Mouse (Mus musculus): Measurements from ENCODE around the gene Cftr. TPM values are rescaled to one million over a fixed set of nuclear protein-coding genes. Genes with fewer than 3 reads are reported as not detected.

Cftr gene
- polyA plus RNA-seq, 1 experiment from 2014 or later: 0.09 TPM

GRCm38 (mm10) chr6:18344272-18344671, 173.8 kb downstream of the Cftr start:
- WGBS: 88% methylated on average over 2 of the region's 2 CpGs
- Histone ChIP-seq H3K4me2 (ENCODE audit: low read depth) (no peak overlapping the region), H3K9ac (ENCODE audit: low read length) (no peak overlapping the region), H3K9me3 (ENCODE audit: control insufficient read depth, low read length) (no peaks in the 10 kb centered on the region), H3K36me3 (ENCODE audit: control insufficient read depth, insufficient read depth, low read length) (no peaks in the 10 kb centered on the region), H3K27ac (ENCODE audit: low read depth, low read length) (no peak overlapping the region), H3K4me3 (ENCODE audit: low read depth, low read length) (no peak overlapping the region), H3K4me1 (ENCODE audit: control insufficient read depth, insufficient read depth, low read length) (no peaks in the 10 kb centered on the region), H3K27me3 (ENCODE audit: control insufficient read depth, insufficient read depth, low read length) (no peaks in the 10 kb centered on the region)
- no peak for ATAC-seq (ENCODE audit: insufficient read depth, low FRiP score, low TSS enrichment)
- DNase-seq (ENCODE audit: low spot score): no peak

GRCm38 (mm10) chr6:18349153-18349858, 178.8 kb downstream of the Cftr start:
- H3K9ac ChIP-seq (ENCODE audit: low read length): no peak overlapping the region
- no peaks in the 10 kb centered on the region for H3K9me3 ChIP-seq (ENCODE audit: control insufficient read depth, low read length)
- H3K4me2 ChIP-seq (ENCODE audit: low read depth): no peak overlapping the region
- no peak overlapping the region for H3K27ac ChIP-seq (ENCODE audit: low read depth, low read length)
- H3K4me1 ChIP-seq (ENCODE audit: control insufficient read depth, insufficient read depth, low read length): no peaks in the 10 kb centered on the region
- H3K36me3 ChIP-seq (ENCODE audit: control insufficient read depth, insufficient read depth, low read length): no peaks in the 10 kb centered on the region
- ATAC-seq (ENCODE audit: insufficient read depth, low FRiP score, low TSS enrichment): no peak
- H3K4me3 ChIP-seq (ENCODE audit: low read depth, low read length): no peak overlapping the region
- no peak for DNase-seq (ENCODE audit: low spot score)
- no peaks in the 10 kb centered on the region for H3K27me3 ChIP-seq (ENCODE audit: control insufficient read depth, insufficient read depth, low read length)
- 62% methylated on average over 3 of the region's 3 CpGs for WGBS

GRCm38 (mm10) chr6:18360154-18360553, 189.7 kb downstream of the Cftr start:
- Histone ChIP-seq H3K4me2 (ENCODE audit: low read depth) (no peak overlapping the region), H3K4me1 (ENCODE audit: control insufficient read depth, insufficient read depth, low read length) (no peaks in the 10 kb centered on the region), H3K27ac (ENCODE audit: low read depth, low read length) (no peak overlapping the region), H3K9ac (ENCODE audit: low read length) (no peak overlapping the region), H3K36me3 (ENCODE audit: control insufficient read depth, insufficient read depth, low read length) (no peaks in the 10 kb centered on the region), H3K27me3 (ENCODE audit: control insufficient read depth, insufficient read depth, low read length) (no peaks in the 10 kb centered on the region), H3K4me3 (ENCODE audit: low read depth, low read length) (no peak overlapping the region), H3K9me3 (ENCODE audit: control insufficient read depth, low read length) (no peaks in the 10 kb centered on the region)
- 67% methylated on average over 1 of the region's 1 CpGs for WGBS
- ATAC-seq (ENCODE audit: insufficient read depth, low FRiP score, low TSS enrichment): no peak
- no peak for DNase-seq (ENCODE audit: low spot score)

GRCm38 (mm10) chr6:18360955-18361354, 190.5 kb downstream of the Cftr start:
- Histone ChIP-seq H3K27ac (ENCODE audit: low read depth, low read length) (no peak overlapping the region), H3K36me3 (ENCODE audit: control insufficient read depth, insufficient read depth, low read length) (no peaks in the 10 kb centered on the region), H3K9me3 (ENCODE audit: control insufficient read depth, low read length) (no peaks in the 10 kb centered on the region), H3K4me1 (ENCODE audit: control insufficient read depth, insufficient read depth, low read length) (no peaks in the 10 kb centered on the region), H3K4me2 (ENCODE audit: low read depth) (no peak overlapping the region), H3K27me3 (ENCODE audit: control insufficient read depth, insufficient read depth, low read length) (no peaks in the 10 kb centered on the region), H3K9ac (ENCODE audit: low read length) (no peak overlapping the region), H3K4me3 (ENCODE audit: low read depth, low read length) (no peak overlapping the region)
- DNase-seq (ENCODE audit: low spot score) (no peak), ATAC-seq (ENCODE audit: insufficient read depth, low FRiP score, low TSS enrichment) (no peak)

- Histone ChIP-seq H3K4me3 (ENCODE audit: low read depth, low read length) (no peak overlapping the region), H3K27ac (ENCODE audit: low read depth, low read length) (no peak overlapping the region), H3K9me3 (ENCODE audit: control insufficient read depth, low read length) (no peaks in the 10 kb centered on the region), H3K27me3 (ENCODE audit: control insufficient read depth, insufficient read depth, low read length) (no peaks in the 10 kb centered on the region), H3K9ac (ENCODE audit: low read length) (no peak overlapping the region), H3K4me1 (ENCODE audit: control insufficient read depth, insufficient read depth, low read length) (peaks cover under 1% of the 10 kb centered on the region; the same call in 1 of the 2 replicates), H3K36me3 (ENCODE audit: control insufficient read depth, insufficient read depth, low read length) (no peaks in the 10 kb centered on the region), H3K4me2 (ENCODE audit: low read depth) (no peak overlapping the region)
- no peak for ATAC-seq (ENCODE audit: insufficient read depth, low FRiP score, low TSS enrichment)
- WGBS: 91% methylated on average over 5 of the region's 5 CpGs
- DNase-seq (ENCODE audit: low spot score): no peak
Observed at GRCm38 (mm10) chr6:18362232-18362631, 191.7 kb downstream of the Cftr start.

GRCm38 (mm10) chr6:18369054-18369453, 198.6 kb downstream of the Cftr start:
- H3K27ac ChIP-seq (ENCODE audit: low read depth, low read length): no peak overlapping the region
- ATAC-seq (ENCODE audit: insufficient read depth, low FRiP score, low TSS enrichment): no peak
- no peaks in the 10 kb centered on the region for H3K27me3 ChIP-seq (ENCODE audit: control insufficient read depth, insufficient read depth, low read length)
- no peak overlapping the region for H3K9ac ChIP-seq (ENCODE audit: low read length)
- no peak overlapping the region for H3K4me3 ChIP-seq (ENCODE audit: low read depth, low read length)
- no peak overlapping the region for H3K4me2 ChIP-seq (ENCODE audit: low read depth)
- no peaks in the 10 kb centered on the region for H3K9me3 ChIP-seq (ENCODE audit: control insufficient read depth, low read length)
- WGBS: 55% methylated on average over 3 of the region's 3 CpGs
- H3K4me1 ChIP-seq (ENCODE audit: control insufficient read depth, insufficient read depth, low read length): peaks cover 2% of the 10 kb centered on the region; the same call in 1 of the 2 replicates
- DNase-seq (ENCODE audit: low spot score): no peak
- H3K36me3 ChIP-seq (ENCODE audit: control insufficient read depth, insufficient read depth, low read length): no peaks in the 10 kb centered on the region

- ATAC-seq (ENCODE audit: insufficient read depth, low FRiP score, low TSS enrichment) (no peak), DNase-seq (ENCODE audit: low spot score) (no peak)
- WGBS: 95% methylated on average over 4 of the region's 4 CpGs
- Histone ChIP-seq H3K4me1 (ENCODE audit: control insufficient read depth, insufficient read depth, low read length) (peaks cover 2% of the 10 kb centered on the region; the same call in 1 of the 2 replicates), H3K9ac (ENCODE audit: low read length) (no peak overlapping the region), H3K4me3 (ENCODE audit: low read depth, low read length) (no peak overlapping the region), H3K36me3 (ENCODE audit: control insufficient read depth, insufficient read depth, low read length) (no peaks in the 10 kb centered on the region), H3K9me3 (ENCODE audit: control insufficient read depth, low read length) (no peaks in the 10 kb centered on the region), H3K4me2 (ENCODE audit: low read depth) (no peak overlapping the region), H3K27me3 (ENCODE audit: control insufficient read depth, insufficient read depth, low read length) (no peaks in the 10 kb centered on the region), H3K27ac (ENCODE audit: low read depth, low read length) (no peak overlapping the region)
Observed at GRCm38 (mm10) chr6:18369723-18370122, 199.2 kb downstream of the Cftr start.

Other genes starting within 250 kb of the Cftr start
- gene Wnt2, start 140.1 kb upstream of the Cftr start, polyA plus RNA-seq (2014; fragmentation: Nextera tagmentation; extraction: Ambion mirVana): 2.2 and 2.8 TPM in 2 replicates
- not detected in 2 replicates for gene Asz1, start 61.6 kb upstream of the Cftr start, polyA plus RNA-seq (2014; fragmentation: Nextera tagmentation; extraction: Ambion mirVana)